Mouse (Mus musculus) limb, embryonic 11.5 days (tissue): ENCODE data around the gene Zfp689. TPM values are rescaled to one million over a fixed set of nuclear protein-coding genes. Genes with fewer than 3 reads are reported as not detected.
"Not testable (repeated sequence)": the region's sequence is repeated elsewhere in the genome, so short reads cannot be mapped to it uniquely, and the experiment has no call there.

ENCODE experiments used
- ATAC-seq: fragments of 200-750 bp; cut with Nextera tagmentation; 2 replicates; pipeline ENCODE4 v1.8.0; 2017; ENCODE audit warnings: low read depth; ENCODE audit not compliant: insufficient number of reproducible peaks, low FRiP score, low TSS enrichment
- DNase-seq: peaks from one replicate; pipeline ENCODE4 v3.0.0-alpha.2; 2015; ENCODE audit warnings: low spot score
- H3K27ac ChIP-seq: fragments of 300-500 bp; sonication (generic); replicated peaks from 2 replicates; pipeline ENCODE4 v1.5.1; 2014; ENCODE audit warnings: low read depth, mild to moderate bottlenecking, low read length
- H3K27me3 ChIP-seq: fragments of 300-500 bp; sonication (generic); 2 replicates; pipeline ENCODE4 v1.6.1; 2014; ENCODE audit warnings: mild to moderate bottlenecking, low read length, mixed read lengths; ENCODE audit not compliant: control insufficient read depth, insufficient read depth
- H3K36me3 ChIP-seq: fragments of 300-500 bp; sonication (generic); 2 replicates; pipeline ENCODE4 v1.6.1; 2014; ENCODE audit warnings: mild to moderate bottlenecking, low read length, moderate library complexity, mixed read lengths; ENCODE audit not compliant: control insufficient read depth, insufficient read depth
- H3K4me1 ChIP-seq: fragments of 300-500 bp; sonication (generic); 2 replicates; pipeline ENCODE4 v1.6.1; 2014; ENCODE audit warnings: low read length, mixed read lengths; ENCODE audit not compliant: control insufficient read depth, insufficient read depth
- H3K4me2 ChIP-seq: fragments of 300-500 bp; sonication (generic); 2 replicates; pipeline ENCODE4 v1.6.1; 2014; ENCODE audit warnings: low read depth, mild to moderate bottlenecking, moderate library complexity; ENCODE audit not compliant: severe bottlenecking
- H3K4me3 ChIP-seq: fragments of 300-500 bp; sonication (generic); 2 replicates; pipeline ENCODE4 v1.5.1; 2014; ENCODE audit warnings: low read depth, low read length
- H3K9ac ChIP-seq: fragments of 300-500 bp; sonication (generic); 2 replicates; pipeline ENCODE4 v1.6.1; 2014; ENCODE audit warnings: mild to moderate bottlenecking, low read length
- H3K9me3 ChIP-seq: fragments of 300-500 bp; sonication (generic); 2 replicates; pipeline ENCODE4 v1.6.1; 2016; ENCODE audit warnings: low read length; ENCODE audit not compliant: control insufficient read depth
- WGBS: fragments of 180-500 bp; shearing (Covaris S2); extraction: QIAGEN DNeasy Blood & Tissue Kit; methylation state at CpG from one replicate; pipeline ENCODE4 v1.1.7; 2014; 5-methylcytosine and 5-hydroxymethylcytosine counted together
- polyA plus RNA-seq: library from polyadenylated mRNA; unstranded; fragments of >200 nt; fragmentation: Nextera tagmentation; extraction: Ambion mirVana; gene quantifications from 2 replicates; pipeline ENCODE4 v1.2.1, GENCODE M21; 2014

Gene Zfp689
- polyA plus RNA-seq, 1 experiment from 2014 or later: 16.5 TPM

GRCm38 (mm10) chr7:127474378-127475070 lies 25.6 kb upstream of the Zfp689 start:
- Histone ChIP-seq H3K4me3 (no peak overlapping the region), H3K27me3 (no peaks in the 10 kb centered on the region), H3K9me3 (no peaks in the 10 kb centered on the region), H3K4me1 (peaks cover 9% of the 10 kb centered on the region; the same call in 1 of the 2 replicates), H3K36me3 (peaks cover 21% of the 10 kb centered on the region), H3K9ac (no peak overlapping the region), H3K4me2 (no peak overlapping the region), H3K27ac (no peak overlapping the region)
- ATAC-seq (no peak), DNase-seq (no peak)
- 86% methylated on average over 6 of the region's 6 CpGs for WGBS

- Histone ChIP-seq H3K27ac (no peak overlapping the region), H3K27me3 (no peaks in the 10 kb centered on the region), H3K9ac (no peak overlapping the region), H3K4me2 (no peak overlapping the region), H3K36me3 (peaks cover 21% of the 10 kb centered on the region), H3K4me3 (no peak overlapping the region), H3K9me3 (no peaks in the 10 kb centered on the region), H3K4me1 (peaks cover 9% of the 10 kb centered on the region; the same call in 1 of the 2 replicates)
- WGBS: 91% methylated on average over 5 of the region's 5 CpGs
- no peak for ATAC-seq
- DNase-seq: no peak
Observed at GRCm38 (mm10) chr7:127473705-127474104, 24.7 kb upstream of the Zfp689 start.

- Histone ChIP-seq H3K4me2 (peak overlapping the region; percentile 79), H3K27ac (peak overlapping the region; percentile 77)
- under 1% methylated on average over 7 of the region's 7 CpGs for WGBS
Observed at GRCm38 (mm10) chr7:127472060-127472459, 23.1 kb upstream of the Zfp689 start.

GRCm38 (mm10) chr7:127471646-127472010 lies 22.7 kb upstream of the Zfp689 start:
- WGBS: under 1% methylated on average over 25 of the region's 25 CpGs
- ATAC-seq: peak; percentile 17

More at GRCm38 (mm10) chr7:127472060-127472459, 23.1 kb upstream of the Zfp689 start:
- H3K4me1 ChIP-seq: peaks cover 7% of the 10 kb centered on the region; the same call in 1 of the 2 replicates
- H3K9ac ChIP-seq: peak overlapping the region; percentile 63
- peaks cover 21% of the 10 kb centered on the region for H3K36me3 ChIP-seq
- H3K4me3 ChIP-seq: peak overlapping the region; percentile 63
- no peaks in the 10 kb centered on the region for H3K27me3 ChIP-seq
- H3K9me3 ChIP-seq: no peaks in the 10 kb centered on the region
- ATAC-seq (no peak), DNase-seq (peak; percentile 47)

GRCm38 (mm10) chr7:127470743-127471645 lies 22.0 kb upstream of the Zfp689 start:
- H3K27me3 ChIP-seq: no peaks in the 10 kb centered on the region
- peak overlapping the region; percentile 79 for H3K4me2 ChIP-seq
- H3K36me3 ChIP-seq: peaks cover 20% of the 10 kb centered on the region
- ATAC-seq (peak; percentile 87), DNase-seq (peak; percentile 89)
- whole genome bisulfite sequencing: under 1% methylated on average over 46 of the region's 46 CpGs
- no peaks in the 10 kb centered on the region for H3K9me3 ChIP-seq
- peaks cover 4% of the 10 kb centered on the region; the same call in 1 of the 2 replicates for H3K4me1 ChIP-seq
- H3K27ac ChIP-seq: peak overlapping the region; percentile 77
- H3K9ac ChIP-seq: peak overlapping the region; percentile 63
- peak overlapping the region; percentile 63 for H3K4me3 ChIP-seq

More at GRCm38 (mm10) chr7:127471646-127472010, 22.7 kb upstream of the Zfp689 start:
- Histone ChIP-seq H3K4me3 (peak overlapping the region; percentile 63), H3K36me3 (peaks cover 23% of the 10 kb centered on the region), H3K4me1 (peaks cover 4% of the 10 kb centered on the region; the same call in 1 of the 2 replicates), H3K9ac (peak overlapping the region; percentile 63), H3K4me2 (peak overlapping the region; percentile 79), H3K27me3 (no peaks in the 10 kb centered on the region), H3K27ac (peak overlapping the region; percentile 77), H3K9me3 (no peaks in the 10 kb centered on the region)
- DNase-seq: no peak

GRCm38 (mm10) chr7:127470011-127470715 lies 21.2 kb upstream of the Zfp689 start:
- H3K36me3 ChIP-seq: peaks cover 14% of the 10 kb centered on the region; the same call in 1 of the 2 replicates
- WGBS: 9% methylated on average over 10 of the region's 10 CpGs
- H3K27me3 ChIP-seq: no peaks in the 10 kb centered on the region

GRCm38 (mm10) chr7:127466606-127467005 lies 17.6 kb upstream of the Zfp689 start:
- H3K4me1 ChIP-seq: no peaks in the 10 kb centered on the region
- DNase-seq (no peak), ATAC-seq (no peak)
- peaks cover 5% of the 10 kb centered on the region; the same call in 1 of the 2 replicates for H3K36me3 ChIP-seq
- no peak overlapping the region for H3K9ac ChIP-seq
- no peak overlapping the region for H3K4me3 ChIP-seq
- WGBS: 97% methylated on average over 4 of the region's 4 CpGs
- H3K27ac ChIP-seq: no peak overlapping the region
- H3K9me3 ChIP-seq: no peaks in the 10 kb centered on the region
- H3K27me3 ChIP-seq: no peaks in the 10 kb centered on the region
- no peak overlapping the region for H3K4me2 ChIP-seq

More at GRCm38 (mm10) chr7:127470011-127470715, 21.2 kb upstream of the Zfp689 start:
- peak; percentile 55 for DNase-seq
- Histone ChIP-seq H3K9me3 (no peaks in the 10 kb centered on the region), H3K4me3 (peak overlapping the region; percentile 63), H3K4me2 (peak overlapping the region; percentile 79), H3K27ac (peak overlapping the region; percentile 77), H3K9ac (peak overlapping the region; percentile 63), H3K4me1 (peaks cover 4% of the 10 kb centered on the region; the same call in 1 of the 2 replicates)
- no peak for ATAC-seq

GRCm38 (mm10) chr7:127465670-127466069 lies 16.7 kb upstream of the Zfp689 start:
- not testable (repeated sequence) for H3K9me3 ChIP-seq, H3K27ac ChIP-seq, DNase-seq, ATAC-seq, H3K4me1 ChIP-seq, H3K36me3 ChIP-seq, H3K4me2 ChIP-seq, H3K9ac ChIP-seq, H3K4me3 ChIP-seq, H3K27me3 ChIP-seq
- WGBS: 97% methylated on average over 2 of the region's 2 CpGs
